Mouse (Mus musculus) stomach, embryonic 14.5 days (tissue): ENCODE measurements around the gene Kcnmb3. TPM values are rescaled to one million over a fixed set of nuclear protein-coding genes. Genes with fewer than 3 reads are reported as not detected.

Source experiments
- ATAC-seq: fragments of 200-750 bp; cut with Nextera tagmentation; 2 replicates; pipeline ENCODE4 v1.8.0; 2017; ENCODE audit warnings: low read depth, moderate TSS enrichment; ENCODE audit not compliant: insufficient number of reproducible peaks, insufficient read depth, low FRiP score
- H3K27ac ChIP-seq: fragments of 300-500 bp; sonication (generic); 2 replicates; pipeline ENCODE4 v1.5.1; 2014; ENCODE audit warnings: mild to moderate bottlenecking, low read length, moderate library complexity, mixed read lengths
- H3K27me3 ChIP-seq: fragments of 300-500 bp; sonication (generic); 2 replicates; pipeline ENCODE4 v1.6.1; 2014; ENCODE audit warnings: low read length, control low read depth, mixed read lengths; ENCODE audit not compliant: control insufficient read depth, insufficient read depth
- H3K36me3 ChIP-seq: fragments of 300-500 bp; sonication (generic); 2 replicates; pipeline ENCODE4 v1.6.1; 2014; ENCODE audit warnings: mild to moderate bottlenecking, control low read depth, low read length, moderate library complexity, mixed read lengths; ENCODE audit not compliant: control insufficient read depth, insufficient read depth
- H3K4me1 ChIP-seq: fragments of 300-500 bp; sonication (generic); 2 replicates; pipeline ENCODE4 v1.6.1; 2014; ENCODE audit warnings: low read length, control low read depth, mixed read lengths; ENCODE audit not compliant: control insufficient read depth, insufficient read depth
- H3K4me2 ChIP-seq: fragments of 300-500 bp; sonication (generic); replicated peaks from 2 replicates; pipeline ENCODE4 v1.6.1; 2014; ENCODE audit warnings: low read depth, low read length, control low read depth
- H3K4me3 ChIP-seq: fragments of 300-500 bp; sonication (generic); 2 replicates; pipeline ENCODE4 v1.5.1; 2014; ENCODE audit warnings: low read depth, low read length, control low read depth
- H3K9ac ChIP-seq: fragments of 300-500 bp; sonication (generic); replicated peaks from 2 replicates; pipeline ENCODE4 v1.6.1; 2014; ENCODE audit warnings: low read depth, mild to moderate bottlenecking, control low read depth, low read length, moderate library complexity, mixed read lengths
- H3K9me3 ChIP-seq: fragments of 300-500 bp; sonication (generic); 2 replicates; pipeline ENCODE4 v1.6.1; 2016; ENCODE audit warnings: low read depth, low read length, control low read depth; ENCODE audit not compliant: control insufficient read depth
- WGBS: fragments of 180-500 bp; shearing (Covaris S2); extraction: QIAGEN DNeasy Blood & Tissue Kit; methylation state at CpG from one replicate; pipeline ENCODE4 v1.1.7; 2014; 5-methylcytosine and 5-hydroxymethylcytosine counted together
- polyA plus RNA-seq: library from polyadenylated mRNA; unstranded; fragments of >200 nt; fragmentation: Nextera tagmentation; extraction: Ambion mirVana; gene quantifications from 2 replicates; pipeline ENCODE4 v1.2.1, GENCODE M21; 2014

The Kcnmb3 gene
- polyA plus RNA-seq, 1 experiment from 2014 or later, result not detected

DNA sequence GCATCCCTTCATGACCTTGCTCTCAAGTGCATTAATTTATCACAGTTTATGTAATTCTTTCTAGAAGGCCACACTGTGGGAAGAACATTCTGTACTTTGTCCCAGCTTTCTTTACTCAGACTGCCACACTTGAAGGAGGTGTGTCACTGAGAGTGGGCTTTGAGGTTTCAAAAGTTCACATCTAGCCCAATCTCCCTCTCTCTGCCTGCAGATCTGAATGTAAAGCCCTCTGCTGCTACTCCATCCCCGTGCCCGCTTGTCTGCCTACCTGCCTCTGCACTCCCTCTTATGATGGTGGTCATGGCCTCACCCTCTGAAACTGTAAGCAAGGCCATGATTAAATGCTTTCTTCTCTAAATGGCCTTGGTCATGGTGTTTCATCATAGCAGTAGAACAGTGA lies 8.3 kb upstream of the Kcnmb3 start:
- no peaks in the 10 kb centered on the region for H3K36me3 ChIP-seq
- 82% methylated on average over 2 of the region's 2 CpGs for WGBS

DNA sequence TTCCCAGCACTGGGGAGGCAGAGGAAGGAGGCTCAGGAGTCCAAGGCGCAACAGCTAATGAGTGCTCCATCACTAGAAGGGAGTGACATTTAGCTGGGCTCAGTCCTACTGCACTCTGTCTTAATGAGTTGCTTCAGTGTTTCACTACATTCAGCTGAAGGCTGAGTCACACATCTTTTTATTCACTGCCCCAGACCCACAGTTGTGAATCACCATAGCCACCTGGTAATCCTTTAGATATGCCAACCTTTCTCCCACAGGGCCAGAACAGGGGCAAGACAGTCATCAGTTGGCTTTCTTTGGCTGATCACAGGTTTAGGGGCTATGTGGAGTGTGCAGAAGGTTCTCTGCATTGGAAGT lies 4.7 kb upstream of the Kcnmb3 start:
- no peak overlapping the region for H3K4me3 ChIP-seq
- H3K4me1 ChIP-seq, result no peaks in the 10 kb centered on the region
- H3K27ac ChIP-seq, result no peak overlapping the region
- H3K36me3 ChIP-seq, result no peaks in the 10 kb centered on the region
- ATAC-seq, result no peak
- H3K9me3 ChIP-seq, result no peaks in the 10 kb centered on the region
- WGBS, result 93% methylated on average over 1 of the region's 1 CpGs
- H3K27me3 ChIP-seq, result no peaks in the 10 kb centered on the region
- no peak overlapping the region for H3K4me2 ChIP-seq
- no peak overlapping the region for H3K9ac ChIP-seq

More for the DNA sequence above, 8.3 kb upstream of the Kcnmb3 start:
- no peak overlapping the region for H3K4me3 ChIP-seq
- H3K27me3 ChIP-seq, result no peaks in the 10 kb centered on the region
- no peak overlapping the region for H3K27ac ChIP-seq
- no peak for ATAC-seq
- no peak overlapping the region for H3K4me2 ChIP-seq
- H3K9me3 ChIP-seq, result no peaks in the 10 kb centered on the region
- no peak overlapping the region for H3K9ac ChIP-seq
- no peaks in the 10 kb centered on the region for H3K4me1 ChIP-seq

DNA sequence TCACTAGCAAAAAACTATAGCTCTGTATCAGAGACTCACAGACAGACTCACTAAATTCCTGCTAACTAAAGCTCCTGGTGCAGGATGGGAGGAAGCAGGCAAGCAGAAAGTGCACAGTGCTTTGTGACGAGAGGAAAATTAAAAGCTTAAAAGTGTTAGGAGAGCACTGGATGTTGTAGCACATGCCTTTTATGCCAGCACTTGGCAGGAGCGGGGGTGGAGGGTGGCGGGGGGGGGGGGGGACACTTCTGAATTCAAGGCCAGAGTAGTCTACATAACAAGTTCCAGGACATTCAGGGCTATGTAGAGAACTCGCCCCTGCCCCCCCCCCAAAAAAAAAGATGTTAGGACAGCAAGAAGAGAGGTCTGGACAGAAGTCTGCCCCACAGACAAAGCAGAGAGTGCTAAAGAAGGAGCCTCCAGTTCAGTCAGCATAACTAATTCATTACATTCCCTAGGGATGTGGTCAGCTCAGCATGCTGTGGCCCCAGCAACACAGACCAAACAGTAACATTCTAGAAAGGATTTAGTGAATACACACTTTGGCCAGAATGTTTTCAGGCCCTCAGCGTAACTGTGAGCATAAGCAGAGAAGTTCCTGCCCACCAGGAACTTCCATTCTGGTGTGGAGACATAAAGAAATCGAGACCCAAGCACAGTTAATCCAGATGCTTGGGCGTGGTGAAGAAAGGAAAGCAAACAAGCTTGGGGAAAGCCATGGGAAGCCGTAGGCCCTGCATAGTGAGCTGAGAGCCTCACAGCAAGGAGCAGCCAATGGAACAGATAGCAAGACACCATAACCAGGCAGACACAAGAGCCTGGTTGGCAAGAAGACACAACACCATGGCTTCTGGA lies 4.1 kb upstream of the Kcnmb3 start:
- 50% methylated on average over 8 of the region's 8 CpGs for WGBS
- H3K27me3 ChIP-seq, result no peaks in the 10 kb centered on the region
- no peak overlapping the region for H3K4me3 ChIP-seq
- H3K9ac ChIP-seq, result no peak overlapping the region
- no peak for ATAC-seq
- no peaks in the 10 kb centered on the region for H3K36me3 ChIP-seq
- no peaks in the 10 kb centered on the region for H3K4me1 ChIP-seq
- H3K9me3 ChIP-seq, result no peaks in the 10 kb centered on the region
- no peak overlapping the region for H3K27ac ChIP-seq
- no peak overlapping the region for H3K4me2 ChIP-seq

DNA sequence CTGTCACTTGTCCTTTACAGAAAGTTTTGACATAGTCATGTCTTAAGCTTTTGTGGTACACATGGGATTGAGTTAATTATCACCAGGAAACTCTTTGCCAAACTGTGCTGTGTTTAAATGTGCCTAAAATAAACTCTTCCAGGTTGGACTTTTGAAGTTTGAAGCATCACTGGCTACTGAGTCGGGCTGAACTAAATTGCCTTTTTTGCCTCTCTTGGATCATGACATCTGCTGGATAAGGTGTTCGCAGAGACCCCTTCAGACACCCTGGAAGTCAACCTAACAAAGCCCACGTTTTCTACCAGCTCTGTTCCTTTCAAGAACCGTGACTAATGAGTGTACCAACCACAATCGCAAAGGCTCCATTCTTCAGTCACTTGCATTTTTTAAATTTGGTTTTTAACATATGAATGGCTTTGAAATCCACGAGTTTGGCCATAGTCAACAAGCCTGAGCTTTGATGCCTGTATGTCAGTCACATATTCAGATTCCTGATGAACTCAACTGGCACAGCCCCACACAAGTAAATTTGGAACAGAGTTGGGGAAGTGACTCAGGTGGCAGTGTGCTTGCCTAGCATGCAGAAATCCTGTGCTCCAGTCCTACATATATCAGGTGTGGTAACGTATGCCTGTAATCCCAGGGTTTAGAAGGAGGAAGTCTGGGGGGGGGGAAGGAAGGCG lies 3.2 kb upstream of the Kcnmb3 start:
- Histone ChIP-seq H3K27ac (no peak overlapping the region), H3K4me1 (no peaks in the 10 kb centered on the region), H3K9ac (no peak overlapping the region), H3K9me3 (no peaks in the 10 kb centered on the region), H3K27me3 (no peaks in the 10 kb centered on the region), H3K36me3 (no peaks in the 10 kb centered on the region), H3K4me2 (no peak overlapping the region), H3K4me3 (no peak overlapping the region)
- 62% methylated on average over 8 of the region's 8 CpGs for WGBS
- no peak for ATAC-seq

DNA sequence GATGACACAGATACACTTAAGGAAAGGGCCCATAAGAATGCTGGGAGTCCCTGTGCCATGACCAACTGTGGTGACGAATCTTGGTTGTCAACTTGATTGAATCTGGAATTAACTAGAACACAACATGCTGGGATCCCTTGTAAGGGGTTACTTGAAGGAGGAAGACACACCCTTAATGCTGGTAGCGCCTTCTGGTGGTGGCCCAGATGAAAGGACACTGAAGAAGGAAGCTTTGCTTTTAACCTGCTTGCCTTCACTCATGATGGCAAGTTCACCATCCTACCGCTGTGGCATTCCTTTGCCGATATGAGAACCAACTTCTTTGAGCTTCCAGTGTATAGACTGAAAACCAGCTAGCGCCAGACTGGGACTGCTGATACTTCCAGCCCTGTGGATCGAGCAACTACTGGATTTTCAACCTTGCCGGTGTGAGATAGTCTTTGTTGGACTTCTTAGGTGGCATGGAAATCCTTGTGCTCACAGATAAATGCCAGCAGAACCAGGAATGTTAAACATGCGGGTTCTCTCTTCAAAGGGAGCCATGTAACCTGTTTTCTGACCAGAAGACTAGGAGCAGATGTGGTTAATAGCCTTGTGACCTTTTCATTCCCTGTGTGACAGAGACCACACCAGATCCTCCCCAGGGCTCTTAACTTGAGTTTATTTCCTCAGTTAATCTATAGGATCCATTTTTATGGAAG lies 2.5 kb upstream of the Kcnmb3 start:
- Histone ChIP-seq H3K4me1 (no peaks in the 10 kb centered on the region), H3K36me3 (no peaks in the 10 kb centered on the region), H3K4me3 (no peak overlapping the region), H3K4me2 (no peak overlapping the region), H3K9ac (no peak overlapping the region), H3K27me3 (no peaks in the 10 kb centered on the region), H3K27ac (no peak overlapping the region), H3K9me3 (no peaks in the 10 kb centered on the region)
- no peak for ATAC-seq
- WGBS, result 80% methylated on average over 8 of the region's 8 CpGs

DNA sequence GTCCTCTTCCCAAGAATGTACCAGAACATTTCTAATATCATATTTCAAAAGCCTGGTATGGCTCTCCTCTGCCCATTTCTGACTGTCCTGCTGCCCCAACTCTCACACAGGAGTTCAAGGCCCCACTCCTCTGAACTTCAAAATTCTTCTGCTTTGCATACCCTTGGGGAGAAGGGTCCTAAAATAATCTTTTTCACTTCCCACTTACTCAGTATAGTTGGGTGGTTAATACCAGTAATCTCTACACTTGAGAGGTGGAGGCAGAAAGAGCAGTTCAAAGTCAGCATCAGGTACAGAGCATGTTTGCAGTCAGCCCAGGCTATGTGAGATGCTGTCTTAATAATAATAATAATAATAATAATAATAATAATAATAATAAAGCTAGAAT lies 1.1 kb downstream of the Kcnmb3 start:
- no peak overlapping the region for H3K9ac ChIP-seq
- H3K4me1 ChIP-seq, result no peaks in the 10 kb centered on the region
- ATAC-seq, result no peak
- H3K36me3 ChIP-seq, result no peaks in the 10 kb centered on the region
- H3K4me2 ChIP-seq, result no peak overlapping the region
- no peaks in the 10 kb centered on the region for H3K27me3 ChIP-seq
- H3K27ac ChIP-seq, result no peak overlapping the region
- H3K4me3 ChIP-seq, result no peak overlapping the region
- H3K9me3 ChIP-seq, result no peaks in the 10 kb centered on the region

DNA sequence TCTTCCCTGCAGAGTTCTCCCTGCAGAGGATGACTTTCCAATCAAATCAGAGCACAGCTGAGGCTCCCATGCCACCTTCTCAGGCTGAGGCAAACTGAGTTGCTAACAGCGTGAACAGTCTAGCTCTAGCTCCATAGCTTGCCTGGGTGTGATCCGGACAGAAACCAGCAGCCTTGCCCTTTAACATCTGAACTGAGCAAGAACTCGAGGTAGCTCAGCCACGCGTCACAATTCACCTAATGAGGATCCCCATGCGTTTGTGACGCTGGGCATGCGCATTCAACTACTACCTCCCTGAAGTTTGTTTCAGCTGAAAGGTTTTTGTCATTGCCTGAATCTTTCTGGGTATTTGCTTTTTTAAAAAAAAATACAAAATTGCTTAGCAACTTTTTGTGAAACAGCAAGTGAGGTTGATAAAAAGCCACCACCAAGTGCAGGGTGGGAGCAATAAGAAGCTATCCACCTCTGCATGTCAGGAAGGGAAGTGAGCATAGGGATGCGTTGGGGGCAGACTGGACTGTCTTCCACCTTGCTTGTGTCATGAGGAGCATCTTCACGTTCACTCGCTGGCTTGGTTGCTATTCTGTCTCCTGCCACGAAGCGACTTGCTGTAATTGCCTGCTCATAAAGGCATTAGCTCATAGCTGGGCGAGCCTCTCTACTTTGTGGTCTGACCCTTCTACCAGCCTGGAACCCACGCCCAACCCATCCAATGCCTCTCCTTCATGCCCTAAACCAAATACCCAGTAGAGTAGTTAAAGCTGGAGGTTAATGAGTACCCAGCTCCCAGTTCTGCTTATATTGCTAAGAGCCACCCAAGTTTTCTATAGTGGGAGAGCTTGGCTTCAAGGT lies 1.7 kb downstream of the Kcnmb3 start:
- Histone ChIP-seq H3K4me2 (no peak overlapping the region), H3K4me1 (no peaks in the 10 kb centered on the region), H3K4me3 (no peak overlapping the region), H3K9ac (no peak overlapping the region), H3K9me3 (no peaks in the 10 kb centered on the region), H3K27me3 (no peaks in the 10 kb centered on the region), H3K27ac (no peak overlapping the region), H3K36me3 (no peaks in the 10 kb centered on the region)
- no peak for ATAC-seq
- 73% methylated on average over 15 of the region's 15 CpGs for WGBS

DNA sequence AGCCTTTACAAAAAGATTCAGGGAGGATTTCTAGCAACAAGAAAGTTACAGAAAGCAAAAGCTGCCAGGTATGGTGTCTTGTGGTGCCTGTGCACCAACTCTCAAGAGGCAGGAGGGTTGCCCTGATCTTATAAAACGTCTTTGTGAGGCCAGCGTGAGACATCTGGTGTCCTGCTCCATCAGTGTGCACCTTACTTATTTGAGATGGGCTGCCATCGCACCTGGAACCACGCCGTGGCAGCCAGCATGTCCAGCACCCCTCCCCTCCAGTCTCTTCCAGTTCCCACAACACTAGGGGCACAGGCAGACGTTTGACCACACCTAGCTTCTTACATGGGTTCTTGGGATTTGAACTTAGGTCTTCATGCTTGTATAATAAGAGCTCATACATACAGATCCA lies 3.9 kb downstream of the Kcnmb3 start:
- ATAC-seq, result no peak
- Histone ChIP-seq H3K9ac (no peak overlapping the region), H3K27ac (no peak overlapping the region), H3K27me3 (no peaks in the 10 kb centered on the region), H3K4me1 (no peaks in the 10 kb centered on the region), H3K9me3 (no peaks in the 10 kb centered on the region), H3K4me2 (no peak overlapping the region), H3K36me3 (no peaks in the 10 kb centered on the region), H3K4me3 (no peak overlapping the region)
- 84% methylated on average over 6 of the region's 6 CpGs for WGBS
